Mouse (Mus musculus): ENCODE measurements around the gene Tfap4. TPM values are rescaled to one million over a fixed set of nuclear protein-coding genes. Genes with fewer than 3 reads are reported as not detected.

The Tfap4 gene
- polyA plus RNA-seq, 1 experiment from 2014 or later: 39.5 TPM

GRCm38 (mm10) chr16:4558980-4559631, 548 bp downstream of the Tfap4 start:
- H3K4me3 ChIP-seq: peak overlapping the region; percentile 85
- DNase-seq (ENCODE audit: low spot score): peak; percentile 77
- no peaks in the 10 kb centered on the region for H3K27me3 ChIP-seq (replicated peaks; ENCODE audit: low read depth, poor library complexity, severe bottlenecking)
- H3K36me3 ChIP-seq (replicated peaks): peaks cover 15% of the 10 kb centered on the region
- under 1% methylated on average over 43 of the region's 43 CpGs for WGBS
- peak overlapping the region; percentile 95 for H3K27ac ChIP-seq (replicated peaks)
- H3K4me1 ChIP-seq: peaks cover 37% of the 10 kb centered on the region
- H3K9me3 ChIP-seq: no peaks in the 10 kb centered on the region

DNA sequence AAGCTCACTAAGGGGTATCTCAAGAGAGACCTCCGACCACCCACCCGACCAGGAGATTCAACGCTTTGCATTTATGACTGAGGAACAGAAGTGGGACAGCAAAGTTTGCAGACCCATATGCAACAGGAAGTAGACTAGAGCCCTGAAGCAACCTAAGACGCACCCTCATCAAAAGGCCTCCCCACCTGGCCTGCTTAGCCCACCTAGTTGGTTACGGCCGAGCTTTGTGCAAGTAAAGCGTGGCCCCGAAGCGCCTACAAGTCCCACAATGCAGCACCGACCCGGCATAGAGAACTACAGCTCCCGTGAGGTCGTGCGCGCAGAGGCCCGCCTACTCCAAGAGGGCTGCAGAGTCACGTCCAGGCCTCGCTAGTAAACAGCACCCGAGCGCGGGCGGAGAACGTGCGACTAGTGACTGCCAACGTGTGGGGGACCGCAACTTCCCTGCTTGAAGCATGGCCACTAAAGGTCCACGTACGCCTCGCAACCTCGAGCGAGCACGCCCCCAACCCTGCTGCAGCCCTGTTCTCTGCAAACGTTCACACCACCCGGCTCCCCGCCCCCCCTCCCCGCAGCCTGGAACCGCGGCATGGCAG, 1.2 kb downstream of the Tfap4 start:
- WGBS: under 1% methylated on average over 38 of the region's 38 CpGs
- Histone ChIP-seq H3K9me3 (no peaks in the 10 kb centered on the region), H3K36me3 (replicated peaks) (peaks cover 15% of the 10 kb centered on the region), H3K27ac (replicated peaks) (peak overlapping the region; percentile 95), H3K4me1 (peaks cover 43% of the 10 kb centered on the region), H3K4me3 (peak overlapping the region; percentile 85), H3K27me3 (replicated peaks; ENCODE audit: low read depth, poor library complexity, severe bottlenecking) (no peaks in the 10 kb centered on the region)
- DNase-seq (ENCODE audit: low spot score): peak; percentile 94

GRCm38 (mm10) chr16:4557949-4558348, 1.7 kb downstream of the Tfap4 start:
- Histone ChIP-seq H3K4me3 (peak overlapping the region; percentile 85), H3K36me3 (replicated peaks) (peaks cover 15% of the 10 kb centered on the region), H3K9me3 (no peaks in the 10 kb centered on the region), H3K27me3 (replicated peaks; ENCODE audit: low read depth, poor library complexity, severe bottlenecking) (no peaks in the 10 kb centered on the region), H3K27ac (replicated peaks) (peak overlapping the region; percentile 95), H3K4me1 (peaks cover 49% of the 10 kb centered on the region)
- DNase-seq (ENCODE audit: low spot score): peak; percentile 78
- WGBS: under 1% methylated on average over 19 of the region's 19 CpGs

GRCm38 (mm10) chr16:4557085-4557484, 2.6 kb downstream of the Tfap4 start:
- H3K27me3 ChIP-seq (replicated peaks; ENCODE audit: low read depth, poor library complexity, severe bottlenecking): no peaks in the 10 kb centered on the region
- H3K4me3 ChIP-seq: peak overlapping the region; percentile 85
- H3K36me3 ChIP-seq (replicated peaks): peaks cover 23% of the 10 kb centered on the region
- peak overlapping the region; percentile 95 for H3K27ac ChIP-seq (replicated peaks)
- H3K9me3 ChIP-seq: no peaks in the 10 kb centered on the region
- no peak for DNase-seq (ENCODE audit: low spot score)
- H3K4me1 ChIP-seq: peaks cover 57% of the 10 kb centered on the region
- 80% methylated on average over 1 of the region's 1 CpGs for WGBS

- WGBS: 92% methylated on average over 1 of the region's 1 CpGs
- DNase-seq (ENCODE audit: low spot score): no peak
- H3K9me3 ChIP-seq: no peaks in the 10 kb centered on the region
- H3K36me3 ChIP-seq (replicated peaks): peaks cover 38% of the 10 kb centered on the region
- H3K4me1 ChIP-seq: peaks cover 62% of the 10 kb centered on the region
- H3K27me3 ChIP-seq (replicated peaks; ENCODE audit: low read depth, poor library complexity, severe bottlenecking): no peaks in the 10 kb centered on the region
- H3K4me3 ChIP-seq: no peak overlapping the region
- H3K27ac ChIP-seq (replicated peaks): 0 out of 2 replicates have a peak overlapping the region, but pooled peaks have one; percentile 55
Observed at GRCm38 (mm10) chr16:4555555-4555954, 4.1 kb downstream of the Tfap4 start.

GRCm38 (mm10) chr16:4552829-4553550, 6.7 kb downstream of the Tfap4 start:
- peak overlapping the region; percentile 89 for H3K27ac ChIP-seq (replicated peaks)
- WGBS: 30% methylated on average over 6 of the region's 6 CpGs
- H3K4me3 ChIP-seq: peak overlapping the region; percentile 42
- peak; percentile 90 for DNase-seq (ENCODE audit: low spot score)
- H3K4me1 ChIP-seq: peaks cover 56% of the 10 kb centered on the region
- no peaks in the 10 kb centered on the region for H3K9me3 ChIP-seq
- peaks cover 62% of the 10 kb centered on the region for H3K36me3 ChIP-seq (replicated peaks)
- no peaks in the 10 kb centered on the region for H3K27me3 ChIP-seq (replicated peaks; ENCODE audit: low read depth, poor library complexity, severe bottlenecking)

- no peak for DNase-seq (ENCODE audit: low spot score)
- peaks cover 69% of the 10 kb centered on the region for H3K36me3 ChIP-seq (replicated peaks)
- WGBS: 91% methylated on average over 12 of the region's 12 CpGs
Observed at GRCm38 (mm10) chr16:4551885-4552284, 7.8 kb downstream of the Tfap4 start.

DNA sequence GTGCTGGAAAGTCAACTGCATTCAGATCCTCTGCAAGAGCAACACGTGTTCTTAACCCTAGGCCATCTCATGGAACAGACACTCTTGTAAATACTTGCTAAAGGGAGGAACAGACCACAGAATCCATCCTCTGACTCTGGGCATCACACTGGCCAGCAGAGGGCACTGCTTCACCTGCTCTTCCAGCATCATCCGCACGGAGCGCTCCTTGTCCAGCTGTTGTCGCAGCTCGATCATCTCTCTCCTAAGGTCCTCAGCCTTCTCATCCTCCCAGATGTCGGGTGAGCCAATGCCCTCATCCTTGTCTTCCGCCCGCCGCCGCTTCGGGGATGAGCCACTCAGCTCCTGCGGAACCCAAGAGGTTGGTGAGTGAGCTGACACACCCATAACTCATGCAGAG, 8.6 kb downstream of the Tfap4 start:
- 44% methylated on average over 13 of the region's 13 CpGs for WGBS
- Histone ChIP-seq H3K4me3 (no peak overlapping the region), H3K27ac (replicated peaks) (no peak overlapping the region), H3K4me1 (peaks cover 41% of the 10 kb centered on the region), H3K27me3 (replicated peaks; ENCODE audit: low read depth, poor library complexity, severe bottlenecking) (no peaks in the 10 kb centered on the region), H3K36me3 (replicated peaks) (peaks cover 74% of the 10 kb centered on the region), H3K9me3 (no peaks in the 10 kb centered on the region)
- peak; percentile 77 for DNase-seq (ENCODE audit: low spot score)

More at GRCm38 (mm10) chr16:4551885-4552284, 7.8 kb downstream of the Tfap4 start:
- H3K27me3 ChIP-seq (replicated peaks; ENCODE audit: low read depth, poor library complexity, severe bottlenecking): no peaks in the 10 kb centered on the region
- no peaks in the 10 kb centered on the region for H3K9me3 ChIP-seq
- H3K4me3 ChIP-seq: peak overlapping the region; percentile 42; the same call in 1 of the 2 replicates
- H3K27ac ChIP-seq (replicated peaks): peak overlapping the region; percentile 89
- H3K4me1 ChIP-seq: peaks cover 45% of the 10 kb centered on the region

GRCm38 (mm10) chr16:4548953-4549688, 10.5 kb downstream of the Tfap4 start:
- H3K27me3 ChIP-seq (replicated peaks; ENCODE audit: low read depth, poor library complexity, severe bottlenecking): no peaks in the 10 kb centered on the region

DNA sequence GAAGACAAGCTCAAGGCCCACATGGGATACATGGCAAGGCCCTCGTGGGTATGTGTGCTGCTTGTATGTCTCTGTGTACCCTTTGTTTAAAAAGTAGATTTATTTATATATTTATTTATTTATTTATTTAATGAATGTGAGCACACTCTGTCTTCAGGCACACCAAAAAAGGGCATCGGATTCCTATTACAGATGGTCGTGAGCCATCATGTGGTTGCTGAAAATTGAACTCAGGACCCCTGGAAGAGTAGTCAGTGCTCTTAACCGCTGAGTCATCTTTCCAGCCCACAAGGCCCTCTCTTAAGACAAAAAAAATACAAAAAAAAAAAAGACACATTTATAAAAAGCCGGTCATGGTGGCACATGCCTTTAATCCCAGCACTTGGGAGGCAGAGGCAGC, 12.0 kb downstream of the Tfap4 start:
- no peaks in the 10 kb centered on the region for H3K27me3 ChIP-seq (replicated peaks; ENCODE audit: low read depth, poor library complexity, severe bottlenecking)
- 93% methylated on average over 5 of the region's 5 CpGs for WGBS
- peaks cover 81% of the 10 kb centered on the region for H3K36me3 ChIP-seq (replicated peaks)
- H3K4me1 ChIP-seq: peaks cover 15% of the 10 kb centered on the region
- no peak overlapping the region for H3K4me3 ChIP-seq
- no peak overlapping the region for H3K27ac ChIP-seq (replicated peaks)
- no peaks in the 10 kb centered on the region for H3K9me3 ChIP-seq
- no peak for DNase-seq (ENCODE audit: low spot score)

More at GRCm38 (mm10) chr16:4548953-4549688, 10.5 kb downstream of the Tfap4 start:
- H3K9me3 ChIP-seq: no peaks in the 10 kb centered on the region
- no peak overlapping the region for H3K4me3 ChIP-seq
- H3K27ac ChIP-seq (replicated peaks): no peak overlapping the region
- no peak for DNase-seq (ENCODE audit: low spot score)
- H3K36me3 ChIP-seq (replicated peaks): peaks cover 83% of the 10 kb centered on the region
- 91% methylated on average over 18 of the region's 18 CpGs for WGBS
- peaks cover 31% of the 10 kb centered on the region for H3K4me1 ChIP-seq

GRCm38 (mm10) chr16:4546838-4547237, 12.8 kb downstream of the Tfap4 start:
- no peaks in the 10 kb centered on the region for H3K27me3 ChIP-seq (replicated peaks; ENCODE audit: low read depth, poor library complexity, severe bottlenecking)
- H3K4me3 ChIP-seq: no peak overlapping the region
- H3K4me1 ChIP-seq: peaks cover 12% of the 10 kb centered on the region
- WGBS: 93% methylated on average over 8 of the region's 8 CpGs
- H3K9me3 ChIP-seq: no peaks in the 10 kb centered on the region
- no peak for DNase-seq (ENCODE audit: low spot score)
- H3K27ac ChIP-seq (replicated peaks): no peak overlapping the region
- H3K36me3 ChIP-seq (replicated peaks): peaks cover 73% of the 10 kb centered on the region

- Histone ChIP-seq H3K4me3 (no peak overlapping the region), H3K4me1 (peaks cover 8% of the 10 kb centered on the region; the same call in 1 of the 2 replicates), H3K27me3 (replicated peaks; ENCODE audit: low read depth, poor library complexity, severe bottlenecking) (no peaks in the 10 kb centered on the region), H3K36me3 (replicated peaks) (peaks cover 56% of the 10 kb centered on the region), H3K27ac (replicated peaks) (no peak overlapping the region), H3K9me3 (0 out of 2 replicates have a peak, but pooled peaks cover 4% of the 10 kb centered on the region)
- no peak for DNase-seq (ENCODE audit: low spot score)
- 84% methylated on average over 9 of the region's 9 CpGs for WGBS
Observed at GRCm38 (mm10) chr16:4544845-4545244, 14.8 kb downstream of the Tfap4 start.
